Mouse (Mus musculus) hindbrain, postnatal 0 days (tissue): ENCODE results near the gene Pclaf. TPM values are rescaled to one million over a fixed set of nuclear protein-coding genes. Genes with fewer than 3 reads are reported as not detected.
A peak's percentile ranks its signal among the peaks of the same experiment; 100 is the strongest.

Experiments
- ATAC-seq: fragments of 200-750 bp; cut with Nextera tagmentation; 2 replicates; pipeline ENCODE4 v1.8.0; 2017; ENCODE audit warnings: mild to moderate bottlenecking, moderate TSS enrichment, moderate library complexity
- DNase-seq: peaks from one replicate; pipeline ENCODE4 v3.0.0-alpha.2; 2015; ENCODE audit warnings: low spot score
- H3K27ac ChIP-seq: fragments of 300-500 bp; sonication (generic); 2 replicates; pipeline ENCODE4 v1.5.1; 2014; ENCODE audit warnings: mild to moderate bottlenecking
- H3K27me3 ChIP-seq: fragments of 300-500 bp; sonication (generic); 2 replicates; pipeline ENCODE4 v1.6.1; 2014; ENCODE audit warnings: low read length, mixed read lengths; ENCODE audit not compliant: insufficient read depth
- H3K36me3 ChIP-seq: fragments of 300-500 bp; sonication (generic); 2 replicates; pipeline ENCODE4 v1.6.1; 2014; ENCODE audit warnings: low read length, mixed read lengths; ENCODE audit not compliant: insufficient read depth
- H3K4me1 ChIP-seq: fragments of 300-500 bp; sonication (generic); 2 replicates; pipeline ENCODE4 v1.6.1; 2014; ENCODE audit warnings: antibody characterized with exemption, low read length, mixed read lengths; ENCODE audit not compliant: insufficient read depth
- H3K4me2 ChIP-seq: fragments of 300-500 bp; sonication (generic); 2 replicates; pipeline ENCODE4 v1.6.1; 2014; ENCODE audit warnings: low read depth, mild to moderate bottlenecking, low read length, moderate library complexity, mixed read lengths
- H3K4me3 ChIP-seq: fragments of 300-500 bp; sonication (generic); 2 replicates; pipeline ENCODE4 v1.5.1; 2014; ENCODE audit warnings: low read length
- H3K9ac ChIP-seq: fragments of 300-500 bp; sonication (generic); replicated peaks from 2 replicates; pipeline ENCODE4 v1.6.1; 2014; ENCODE audit warnings: mild to moderate bottlenecking, low read length, moderate library complexity, mixed read lengths
- H3K9me3 ChIP-seq: fragments of 300-500 bp; sonication (generic); 2 replicates; pipeline ENCODE4 v1.6.1; 2016; ENCODE audit warnings: low read length, mixed read lengths
- CTCF ChIP-seq: IDR thresholded peaks from 2 replicates; pipeline ENCODE4 v1.5.1; 2016; ENCODE audit warnings: antibody characterized with exemption, control low read depth, low read depth
- WGBS: fragments of 180-500 bp; shearing (Covaris S2); extraction: QIAGEN DNeasy Blood & Tissue Kit; methylation state at CpG from one replicate; pipeline ENCODE4 v1.1.7; 2014; 5-methylcytosine and 5-hydroxymethylcytosine counted together
- polyA plus RNA-seq: library from polyadenylated mRNA; unstranded; fragments of >200 nt; fragmentation: Nextera tagmentation; extraction: Ambion mirVana; gene quantifications from 2 replicates; pipeline ENCODE4 v1.2.1, GENCODE M21; 2015
- total RNA-seq: library from RNA; depleted of rRNA; stranded (reverse); fragments of >200 nt; gene quantifications from 2 replicates; pipeline ENCODE4 v1.2.3, GENCODE M21; 2014; rRNA removed

Gene Pclaf
- total RNA-seq (14.0 and 15.6 TPM in 2 replicates), polyA plus RNA-seq (29.8 and 35.8 TPM in 2 replicates)

GRCm38 (mm10) chr9:65890143-65890628, at the start of gene Pclaf:
Gene Pclaf, plus strand, starts transcription at chr9:65890237.
- DNase-seq = peak; percentile 89
- peak within 1 kb of the TSS; percentile 77 for H3K4me2 ChIP-seq
- no peak within 1 kb of the TSS for H3K27ac ChIP-seq
- WGBS = under 1% methylated on average over 21 of the region's 21 CpGs
- H3K9me3 ChIP-seq = no peaks in the 10 kb centered on the region
- no peaks in the 10 kb centered on the region for H3K27me3 ChIP-seq
- TF ChIP-seq CTCF = peak; percentile 7; the same call in 1 of the 2 replicates
- no peaks in the 10 kb centered on the region for H3K36me3 ChIP-seq
- peaks cover 4% of the 10 kb centered on the region for H3K4me1 ChIP-seq
- peak within 1 kb of the TSS; percentile 45; the same call in 1 of the 2 replicates for H3K9ac ChIP-seq
- ATAC-seq = peak; percentile 90
- peak within 1 kb of the TSS; percentile 37 for H3K4me3 ChIP-seq

- H3K36me3 ChIP-seq = no peaks in the 10 kb centered on the region
- TF ChIP-seq CTCF = no peak
- no peaks in the 10 kb centered on the region for H3K27me3 ChIP-seq
- DNase-seq = peak; percentile 48
- no peak overlapping the region for H3K9ac ChIP-seq
- no peak overlapping the region for H3K4me3 ChIP-seq
- 0 out of 2 replicates have a peak, but pooled peaks have one; percentile 29 for ATAC-seq
- H3K9me3 ChIP-seq = no peaks in the 10 kb centered on the region
- 29% methylated on average over 7 of the region's 7 CpGs for WGBS
- peak overlapping the region; percentile 41; the same call in 1 of the 2 replicates for H3K27ac ChIP-seq
- no peak overlapping the region for H3K4me2 ChIP-seq
- H3K4me1 ChIP-seq = peaks cover 5% of the 10 kb centered on the region; the same call in 1 of the 2 replicates
Measured at GRCm38 (mm10) chr9:65844421-65845165, 45.4 kb upstream of the Pclaf start.

GRCm38 (mm10) chr9:65848154-65848553, 41.9 kb upstream of the Pclaf start:
- Histone ChIP-seq H3K9ac (no peak overlapping the region), H3K4me3 (no peak overlapping the region), H3K4me2 (no peak overlapping the region), H3K36me3 (peaks cover 10% of the 10 kb centered on the region), H3K27ac (no peak overlapping the region), H3K27me3 (no peaks in the 10 kb centered on the region), H3K9me3 (no peaks in the 10 kb centered on the region), H3K4me1 (peaks cover 5% of the 10 kb centered on the region; the same call in 1 of the 2 replicates)
- peak; percentile 14 for DNase-seq
- no peak for TF ChIP-seq CTCF
- no peak for ATAC-seq

- WGBS = 10% methylated on average over 1 of the region's 1 CpGs
Measured at GRCm38 (mm10) chr9:65850203-65850602, 39.8 kb upstream of the Pclaf start.

GRCm38 (mm10) chr9:65859656-65860055, 30.4 kb upstream of the Pclaf start:
- ATAC-seq = no peak
- Histone ChIP-seq H3K36me3 (peaks cover 22% of the 10 kb centered on the region), H3K4me3 (no peak overlapping the region), H3K4me1 (no peaks in the 10 kb centered on the region), H3K4me2 (no peak overlapping the region), H3K9ac (no peak overlapping the region), H3K9me3 (no peaks in the 10 kb centered on the region), H3K27ac (no peak overlapping the region), H3K27me3 (no peaks in the 10 kb centered on the region)
- WGBS = 58% methylated on average over 1 of the region's 1 CpGs
- DNase-seq = no peak
- TF ChIP-seq CTCF = no peak

More at GRCm38 (mm10) chr9:65850203-65850602, 39.8 kb upstream of the Pclaf start:
- H3K9me3 ChIP-seq = no peaks in the 10 kb centered on the region
- no peaks in the 10 kb centered on the region for H3K4me1 ChIP-seq
- H3K27me3 ChIP-seq = no peaks in the 10 kb centered on the region
- H3K4me3 ChIP-seq = no peak overlapping the region
- H3K27ac ChIP-seq = no peak overlapping the region
- H3K36me3 ChIP-seq = peaks cover 15% of the 10 kb centered on the region
- ATAC-seq = no peak
- TF ChIP-seq CTCF = peak; percentile 42
- H3K4me2 ChIP-seq = no peak overlapping the region
- no peak overlapping the region for H3K9ac ChIP-seq
- DNase-seq = peak; percentile 73

- H3K9me3 ChIP-seq = no peaks in the 10 kb centered on the region
- peak overlapping the region; percentile 75 for H3K27ac ChIP-seq
- peak overlapping the region; percentile 59 for H3K9ac ChIP-seq
- peaks cover 4% of the 10 kb centered on the region for H3K4me1 ChIP-seq
- H3K27me3 ChIP-seq = no peaks in the 10 kb centered on the region
- TF ChIP-seq CTCF = peak; percentile 33
- H3K36me3 ChIP-seq = peaks cover 3% of the 10 kb centered on the region; the same call in 1 of the 2 replicates
- H3K4me3 ChIP-seq = peak overlapping the region; percentile 66
- peak overlapping the region; percentile 82 for H3K4me2 ChIP-seq
- DNase-seq (peak; percentile 96), ATAC-seq (peak; percentile 99)
- WGBS = under 1% methylated on average over 37 of the region's 37 CpGs
Measured at GRCm38 (mm10) chr9:65884564-65885315, 5.3 kb upstream of the Pclaf start.
